Mouse (Mus musculus) small intestine, adult 2 months (tissue): Measurements from ENCODE around the gene Hsf4.
A peak's percentile ranks its signal among the peaks of the same experiment; 100 is the strongest.

Experiments used
- CTCF ChIP-seq: fragments of 200-500 bp; IDR thresholded peaks from 2 replicates; pipeline ENCODE4 v1.5.1; 2012; ENCODE audit warnings: low read depth, mild to moderate bottlenecking, control low read depth, inconsistent platforms, low read length, moderate library complexity, mixed read lengths; ENCODE audit not compliant: insufficient replicate concordance, insufficient read length; ENCODE audit errors: extremely low read depth
- POLR2A ChIP-seq: fragments of 200-500 bp; IDR thresholded peaks from 2 replicates; pipeline ENCODE4 v1.6.1; 2012; ENCODE audit warnings: low read depth, mild to moderate bottlenecking, control low read depth, inconsistent platforms, low read length, moderate library complexity

DNA sequence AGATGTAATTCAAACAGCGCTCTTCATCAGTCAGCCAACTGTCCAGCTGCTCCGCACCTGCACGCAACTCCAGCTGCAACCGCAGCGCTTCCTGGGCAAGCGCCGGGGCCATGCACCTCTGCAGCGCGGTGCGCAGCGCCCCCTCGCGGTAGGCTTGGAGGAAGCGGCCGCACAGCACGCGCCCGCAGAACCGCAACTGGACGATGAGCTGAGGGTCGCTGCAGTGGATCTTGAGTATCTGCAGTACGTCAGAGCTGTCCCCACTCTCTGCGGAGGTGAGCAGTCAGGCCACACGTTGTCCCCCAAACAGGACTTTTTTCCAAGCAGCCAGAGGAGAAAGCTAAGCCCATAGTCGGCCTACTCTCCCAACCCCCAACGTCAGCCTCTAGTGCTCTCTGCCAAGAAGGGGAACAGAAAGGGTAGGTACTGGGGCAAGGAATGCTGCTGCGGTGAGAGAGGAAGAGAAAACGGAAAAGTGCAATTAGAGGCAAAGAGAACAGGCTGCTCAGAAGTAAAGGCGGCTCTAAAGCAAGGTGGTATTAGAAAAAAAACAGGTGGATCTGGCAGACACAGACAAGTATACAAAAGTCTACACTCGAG lies 9.8 kb upstream of the Hsf4 start:
- peak; percentile 82 for TF ChIP-seq CTCF
- no peak; the same call in 1 of the 2 replicates for TF ChIP-seq POLR2A
